Mouse (Mus musculus) ES-CJ7 (cell line): ENCODE data around the gene Usp28.

Experiments used
- DNase-seq: peaks from one replicate; pipeline ENCODE4 v3.0.0; 2011; ENCODE audit warnings: low read depth, low spot score

Gene Usp28

DNA sequence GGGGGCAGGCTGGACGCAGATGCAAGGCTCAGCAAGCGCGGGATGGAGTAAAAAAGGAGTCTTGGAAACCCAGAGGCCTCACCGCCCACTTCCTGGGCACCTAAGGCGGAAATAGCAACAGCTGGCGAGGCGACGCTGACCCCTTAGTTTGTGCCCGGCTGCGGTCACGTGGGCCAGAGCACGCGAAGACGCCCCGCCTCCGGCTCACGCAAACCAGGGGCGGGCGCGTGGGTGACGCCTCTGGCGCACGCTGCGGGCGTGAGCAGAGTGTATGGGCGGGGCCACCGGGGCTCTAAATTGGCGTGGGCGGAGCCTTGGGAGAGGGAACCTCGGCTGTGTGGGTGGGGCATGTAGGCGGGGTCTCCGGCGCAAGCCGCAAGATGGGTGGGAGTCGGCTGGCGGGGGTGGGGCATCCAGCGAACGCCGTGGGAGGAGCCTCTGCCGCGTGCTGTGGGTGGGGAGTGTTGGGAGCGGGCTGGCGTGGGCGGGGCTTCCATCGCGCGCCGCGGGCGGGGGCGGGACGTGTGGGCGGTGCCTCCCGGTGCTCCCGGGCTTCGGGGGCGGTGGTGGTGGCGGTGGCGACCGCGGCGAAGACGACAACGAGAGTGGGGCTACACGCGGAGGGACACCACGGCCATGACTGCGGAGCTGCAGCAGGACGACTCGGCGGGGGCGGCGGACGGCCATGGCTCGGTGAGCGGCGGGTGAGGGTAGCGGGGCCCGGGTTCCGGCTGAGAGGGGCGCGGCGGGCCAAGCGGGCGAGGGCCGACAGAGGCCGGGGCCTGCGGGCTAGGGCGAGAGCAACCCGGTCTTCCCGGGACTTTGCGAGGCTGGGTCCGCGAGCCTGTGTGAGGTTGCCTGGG, at the start of gene Usp28:
Gene Usp28, plus strand, starts transcription at position 531 of the 863 bp plus-strand sequence.
- peak; percentile 97 for DNase-seq

GRCm38 (mm10) chr9:48942349-48942748, 42.8 kb upstream of the Usp28 start:
- no peak for DNase-seq

- DNase-seq: no peak
Observed at GRCm38 (mm10) chr9:48947565-48947964, 37.6 kb upstream of the Usp28 start.

- peak; percentile 80 for DNase-seq
Observed at GRCm38 (mm10) chr9:48961314-48961713, 23.9 kb upstream of the Usp28 start.

DNA sequence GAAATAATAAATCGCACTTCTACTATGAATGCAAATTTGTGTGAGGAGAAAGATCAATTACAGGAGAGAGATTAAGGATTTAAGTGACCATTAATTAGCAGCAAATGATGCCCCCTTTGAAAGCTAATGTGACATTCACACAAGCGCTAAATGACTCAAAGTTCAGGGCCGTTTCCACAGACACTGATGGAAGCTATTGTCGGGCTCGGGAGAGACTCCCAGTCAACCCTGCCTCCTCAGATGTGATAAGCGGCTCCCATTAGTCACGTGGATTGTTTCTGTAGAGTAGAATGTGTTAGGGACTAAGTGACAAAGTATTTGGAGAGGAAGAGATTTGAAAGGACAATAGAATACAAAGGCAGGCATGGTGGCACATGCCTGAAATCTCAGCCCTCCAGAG, 23.0 kb upstream of the Usp28 start:
- peak; percentile 24 for DNase-seq

DNA sequence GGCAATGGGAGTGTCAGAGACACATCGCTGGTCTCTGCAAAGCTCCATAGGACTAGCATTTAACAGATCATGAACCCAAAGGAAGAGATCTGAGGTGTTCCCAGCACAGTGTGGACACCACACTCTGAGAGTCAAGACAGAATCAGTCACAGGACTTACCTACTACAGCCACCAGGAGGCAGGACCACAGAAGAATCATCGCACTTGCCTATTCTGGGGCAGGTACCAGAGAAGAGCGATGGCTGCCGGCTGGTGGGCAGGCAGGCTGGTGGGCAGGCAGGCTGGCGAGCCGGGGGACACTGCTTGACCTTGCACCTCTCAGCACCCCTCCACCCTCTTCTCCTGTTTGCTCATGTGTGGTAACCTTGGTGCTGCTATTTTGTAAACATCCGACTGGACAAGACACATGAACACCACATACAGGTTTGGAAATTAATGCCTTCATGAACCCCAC, 20.6 kb upstream of the Usp28 start, which contains the start of gene Htr3b:
Gene Htr3b, minus strand, starts transcription at position 404 of the 454 bp plus-strand sequence.
- DNase-seq: peak; percentile 59

DNA sequence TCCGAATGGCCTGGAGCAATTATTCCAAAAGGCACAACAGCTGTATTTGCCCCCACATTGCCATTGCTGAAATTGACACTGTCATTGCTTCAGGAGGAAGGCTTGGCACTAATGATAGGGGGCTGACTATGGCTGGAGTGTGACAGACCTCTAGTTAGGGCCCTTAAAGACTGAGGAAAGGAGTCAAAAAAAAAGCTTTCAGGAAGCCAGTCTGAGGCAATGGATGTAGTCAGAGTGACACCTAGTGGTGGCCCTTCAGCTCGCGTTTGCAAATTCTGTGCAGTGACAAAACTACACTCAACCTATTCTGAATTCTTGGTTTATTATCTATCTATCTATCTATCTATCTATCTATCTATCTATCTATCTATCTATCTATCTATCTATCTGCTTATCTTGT, 12.7 kb upstream of the Usp28 start:
- peak; percentile 64 for DNase-seq

DNA sequence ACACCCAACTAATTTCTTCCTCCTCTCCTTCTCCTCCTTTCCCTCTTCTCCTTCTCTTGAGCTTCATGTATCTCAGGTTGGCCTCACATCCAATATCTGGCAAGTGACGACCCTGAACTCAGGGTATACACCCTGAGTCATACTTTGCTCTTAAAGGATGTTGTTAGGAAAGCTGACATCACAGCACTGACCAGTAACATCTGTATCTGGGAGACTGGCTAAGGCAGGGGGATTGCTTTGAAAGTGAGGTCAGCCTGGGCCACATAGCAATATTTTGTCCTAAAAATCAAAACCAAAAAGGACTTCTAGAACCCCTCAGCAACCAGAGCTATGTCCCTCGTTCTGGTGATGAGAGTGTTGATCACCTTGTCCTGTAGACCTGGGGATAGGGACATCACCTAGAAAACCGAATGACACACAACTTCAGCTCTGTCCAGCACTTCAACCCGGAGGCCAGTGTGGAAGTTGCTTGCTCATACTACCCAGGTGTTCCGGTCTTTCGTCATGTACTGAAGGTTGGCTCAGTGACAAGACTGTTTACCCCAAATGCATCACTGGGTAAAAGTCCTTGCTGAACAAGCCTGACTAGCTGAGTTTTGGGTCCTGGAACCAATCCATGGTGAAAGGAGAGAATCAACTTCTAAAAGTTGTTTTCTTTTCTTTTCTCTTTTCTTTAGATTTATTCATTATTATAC, 8.4 kb upstream of the Usp28 start:
- no peak for DNase-seq

DNA sequence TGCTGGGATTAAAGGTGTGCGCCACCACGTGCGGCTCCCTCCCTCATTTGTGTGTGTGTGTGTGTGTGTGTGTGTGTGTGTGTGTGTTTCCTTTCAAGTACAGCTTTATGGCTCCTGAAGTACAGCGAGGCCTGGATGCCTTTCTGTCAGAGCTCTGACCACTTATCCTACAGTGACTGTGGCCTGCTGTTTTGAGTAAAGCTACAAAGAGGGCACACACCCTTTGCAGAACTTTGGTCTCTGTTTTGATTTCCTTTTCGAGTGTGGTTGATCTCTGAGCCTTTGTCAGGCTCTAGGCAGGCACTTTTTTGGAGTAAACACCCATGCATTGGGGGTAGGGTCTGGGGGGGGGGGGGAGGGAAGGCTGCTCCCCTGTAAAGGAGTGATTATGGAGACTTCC, 4.8 kb upstream of the Usp28 start:
- no peak for DNase-seq

GRCm38 (mm10) chr9:48980781-48981180, 4.4 kb upstream of the Usp28 start:
- no peak for DNase-seq

DNA sequence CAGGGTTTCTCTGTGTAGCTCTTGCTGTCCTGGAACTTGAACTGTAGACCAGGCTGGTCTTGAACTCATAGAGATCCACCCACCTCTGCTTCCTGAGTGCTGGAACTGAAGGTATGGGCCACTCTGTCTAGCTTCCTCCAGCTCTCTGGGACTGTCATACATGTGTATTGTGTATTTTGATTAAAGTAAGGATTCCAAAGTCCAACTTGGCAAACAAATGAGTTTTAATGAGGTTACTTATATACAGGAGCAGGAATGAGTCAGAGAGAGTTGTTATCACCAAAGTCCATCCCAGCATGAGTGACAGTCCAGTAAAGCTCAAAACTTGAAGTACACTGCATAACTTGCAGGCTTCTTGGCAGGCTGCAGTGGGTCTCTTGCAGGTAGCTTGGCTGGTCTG, 3.3 kb upstream of the Usp28 start:
- no peak for DNase-seq

- DNase-seq: peak; percentile 48
Observed at GRCm38 (mm10) chr9:48983801-48984200, 1.4 kb upstream of the Usp28 start.

DNA sequence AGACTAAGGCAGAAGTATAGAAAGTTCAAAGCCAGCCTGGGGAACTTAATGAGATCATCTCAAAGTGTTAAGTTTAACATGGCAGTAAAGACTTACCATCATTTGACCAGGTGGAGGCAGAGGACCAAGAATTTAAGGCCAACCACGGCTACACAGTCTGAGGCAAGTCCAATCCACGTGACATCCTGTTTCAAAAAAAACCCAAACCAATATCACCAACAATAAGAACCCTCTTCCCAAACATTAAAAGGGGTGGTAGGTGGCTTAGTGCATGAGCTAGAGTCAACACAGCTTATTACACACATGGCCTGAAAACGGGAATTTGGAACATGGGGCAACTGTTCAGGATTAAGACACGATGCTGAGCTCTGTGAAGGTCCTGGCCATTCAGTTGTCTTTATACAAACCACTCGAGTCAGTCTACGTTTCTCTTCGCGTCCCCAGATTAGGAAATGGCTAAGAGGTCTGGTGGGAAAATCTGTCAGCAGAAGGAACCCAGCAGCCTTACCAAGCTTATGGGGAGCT, 793 bp upstream of the Usp28 start:
- DNase-seq: no peak

GRCm38 (mm10) chr9:48985708-48986088, 523 bp downstream of the Usp28 start:
- DNase-seq: no peak

GRCm38 (mm10) chr9:48986616-48987141, 1.5 kb downstream of the Usp28 start:
- DNase-seq: no peak

GRCm38 (mm10) chr9:48987201-48988101, 2.3 kb downstream of the Usp28 start:
- DNase-seq: peak; percentile 84

DNA sequence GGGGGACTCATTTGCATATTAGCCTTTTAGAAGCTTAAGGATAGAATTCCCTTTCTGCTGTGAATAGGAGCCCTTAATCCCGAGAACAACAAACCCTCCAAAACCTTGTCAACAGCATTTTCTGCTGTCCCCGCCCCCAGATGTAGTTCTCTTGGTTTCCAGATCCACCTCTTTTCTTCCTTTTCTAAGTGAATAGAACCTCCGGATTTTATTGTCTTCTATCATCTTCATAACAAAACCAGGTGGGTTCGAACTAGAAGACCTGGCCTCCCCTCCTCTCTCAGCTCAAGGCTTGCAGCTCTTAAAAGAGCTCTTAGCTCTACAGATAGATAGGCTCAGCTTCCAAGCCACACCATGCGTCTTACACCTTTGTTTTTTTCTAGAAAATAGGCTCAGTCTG, 6.5 kb downstream of the Usp28 start:
- DNase-seq: peak; percentile 90

GRCm38 (mm10) chr9:48994779-48995178, 9.6 kb downstream of the Usp28 start:
- no peak for DNase-seq

DNA sequence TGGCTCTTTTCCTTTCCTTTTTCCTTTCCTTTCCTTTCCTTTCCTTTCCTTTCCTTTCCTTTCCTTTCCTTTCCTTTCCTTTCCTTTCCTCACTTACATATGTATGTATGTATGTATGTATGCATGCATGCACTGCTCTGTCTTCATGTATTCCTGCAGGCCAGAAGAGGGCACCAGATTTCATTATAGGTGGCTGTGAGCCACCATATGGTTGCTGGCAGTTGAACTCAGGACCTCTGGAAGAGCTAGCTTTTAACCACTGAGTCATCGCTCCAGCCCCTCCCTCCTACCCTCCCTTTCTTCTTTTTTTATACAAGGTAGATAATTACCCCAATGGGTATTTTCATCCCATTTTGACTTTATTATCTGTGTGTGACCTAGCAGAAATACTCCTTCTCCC, 10.6 kb downstream of the Usp28 start:
- peak; percentile 35 for DNase-seq

GRCm38 (mm10) chr9:48999256-48999655, 14.1 kb downstream of the Usp28 start:
- DNase-seq: no peak

DNA sequence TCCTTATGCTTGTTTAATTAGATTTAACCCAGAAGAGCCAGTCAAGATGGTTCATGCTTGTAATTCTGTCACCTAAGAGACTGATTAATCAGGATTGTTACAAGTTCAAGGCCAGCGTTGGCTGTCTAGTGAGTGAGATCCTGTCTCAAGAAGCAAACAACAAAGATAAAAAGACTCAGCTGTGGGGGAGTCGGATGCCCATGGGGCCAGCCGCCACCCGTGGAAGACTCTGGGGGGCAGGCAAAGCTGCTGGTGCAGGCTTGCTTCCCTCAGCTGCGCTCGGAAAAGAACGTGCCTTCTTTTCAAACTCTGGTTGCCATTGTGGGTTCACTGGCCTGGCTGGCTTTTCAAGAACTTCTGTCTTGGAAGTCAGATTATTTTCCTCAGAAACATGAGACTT, 30.6 kb downstream of the Usp28 start:
- no peak for DNase-seq
